Mouse (Mus musculus) heart, postnatal 0 days (tissue): ENCODE data around the gene Pclo.

Experiments
- CTCF ChIP-seq: IDR thresholded peaks from 2 replicates; pipeline ENCODE4 v1.5.1; 2016; ENCODE audit warnings: antibody characterized with exemption, control low read depth, low read depth
- EP300 ChIP-seq: IDR thresholded peaks from 2 replicates; pipeline ENCODE4 v1.6.1; 2016; ENCODE audit warnings: antibody characterized with exemption, low read depth

- TF ChIP-seq CTCF (no peak), EP300 (no peak)
Measured at GRCm38 (mm10) chr5:14834155-14834991, 319.7 kb downstream of the Pclo start.
